Mouse (Mus musculus) liver, adult 2 months (tissue): Measurements from ENCODE around the gene Tmco3.

ENCODE experiments used
- CTCF ChIP-seq: fragments of 200-500 bp; IDR thresholded peaks from 2 replicates; pipeline ENCODE4 v1.5.1; 2011; ENCODE audit warnings: low read depth, low read length, control low read depth
- POLR2A ChIP-seq: fragments of 200-500 bp; IDR thresholded peaks from 2 replicates; pipeline ENCODE4 v1.6.1; 2011; ENCODE audit warnings: low read length, control low read depth; ENCODE audit not compliant: insufficient read depth; ENCODE audit errors: extremely low read depth

DNA sequence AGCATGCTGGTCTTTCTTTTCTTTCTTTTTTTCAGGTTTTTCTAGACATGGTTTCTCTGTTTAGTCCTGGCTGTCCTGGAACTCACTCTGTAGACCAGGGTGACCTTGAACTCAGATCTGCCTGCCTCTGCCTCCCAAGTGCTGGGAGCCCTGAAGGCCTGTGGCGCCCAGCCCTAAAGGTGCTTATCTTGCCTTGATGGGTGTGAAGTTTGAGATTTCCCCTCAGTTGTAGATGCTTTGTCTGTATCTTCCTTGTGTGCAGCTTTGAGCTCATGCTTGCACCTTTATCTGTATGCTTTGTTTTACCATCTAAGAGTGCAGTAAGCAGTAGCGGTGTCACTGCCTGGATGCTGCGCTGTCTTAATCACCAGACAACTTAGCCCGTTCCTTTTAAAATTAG lies 55.1 kb downstream of the Tmco3 start:
- TF ChIP-seq POLR2A, result no peak
- no peak for TF ChIP-seq CTCF
